Mouse (Mus musculus) embryonic fibroblast, embryonic 13.5 days (primary cell): ENCODE data around the gene S100a3. TPM values are rescaled to one million over a fixed set of nuclear protein-coding genes. Genes with fewer than 3 reads are reported as not detected.

Source experiments
- H3K27ac ChIP-seq: 2 replicates; pipeline ENCODE4 v1.5.1; 2012; ENCODE audit warnings: low read length, control low read depth, inconsistent platforms; ENCODE audit not compliant: insufficient read depth
- H3K4me1 ChIP-seq: 2 replicates; pipeline ENCODE4 v1.6.1; 2011; ENCODE audit warnings: low read length; ENCODE audit not compliant: control insufficient read depth, insufficient read depth
- H3K4me3 ChIP-seq: 2 replicates; pipeline ENCODE4 v1.5.1; 2011; ENCODE audit warnings: mild to moderate bottlenecking, control low read depth, low read length; ENCODE audit not compliant: insufficient read depth
- CTCF ChIP-seq: IDR thresholded peaks from 2 replicates; pipeline ENCODE4 v1.5.1; 2011; ENCODE audit warnings: mild to moderate bottlenecking, control low read depth, low read length, moderate library complexity, borderline replicate concordance; ENCODE audit not compliant: insufficient read depth
- POLR2A ChIP-seq: IDR thresholded peaks from 2 replicates; pipeline ENCODE4 v1.6.1; 2011; ENCODE audit warnings: low read depth, mild to moderate bottlenecking, control low read depth, low read length, moderate library complexity
- polyA plus RNA-seq: library from polyadenylated mRNA; stranded (reverse); fragments of >200 nt; gene quantifications from 2 replicates; pipeline ENCODE4 v1.2.4, GENCODE M21; 2011; ENCODE audit warnings: low read depth; ENCODE audit not compliant: missing spikeins, insufficient read length

Gene S100a3
- polyA plus RNA-seq, 1 experiment: not detected

DNA sequence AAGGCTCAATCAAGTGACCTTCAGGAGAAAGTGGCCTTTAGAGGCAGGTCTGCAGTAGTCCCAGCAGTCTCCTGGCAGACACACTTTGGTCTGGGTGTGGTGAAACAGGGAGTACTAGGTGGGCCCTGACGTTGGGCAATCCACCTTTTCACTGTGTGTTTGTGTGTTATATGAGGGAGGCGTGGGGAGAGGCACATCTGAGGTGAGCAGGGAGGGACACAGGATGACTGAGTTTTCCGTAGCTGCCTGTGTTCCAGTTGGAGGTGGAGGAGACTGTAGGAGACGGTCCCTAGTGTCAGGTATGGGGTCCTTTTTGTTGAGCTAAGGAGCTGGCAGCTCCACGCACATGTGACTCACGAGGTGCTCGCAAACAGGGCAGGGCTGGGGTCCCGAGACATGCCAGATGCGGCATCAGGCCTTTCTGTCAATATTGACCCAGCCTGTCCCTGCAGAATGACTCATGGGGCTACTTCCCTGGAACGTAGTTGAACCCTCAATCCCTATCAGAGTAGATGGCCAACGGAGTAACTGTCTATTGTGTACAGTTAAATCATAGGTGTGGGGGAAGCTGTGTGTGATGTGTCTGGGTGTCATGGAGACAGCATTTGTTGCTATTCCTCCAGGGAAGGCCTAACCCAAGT, 54.4 kb downstream of the S100a3 start:
- H3K27ac ChIP-seq: peak overlapping the region; percentile 82

DNA sequence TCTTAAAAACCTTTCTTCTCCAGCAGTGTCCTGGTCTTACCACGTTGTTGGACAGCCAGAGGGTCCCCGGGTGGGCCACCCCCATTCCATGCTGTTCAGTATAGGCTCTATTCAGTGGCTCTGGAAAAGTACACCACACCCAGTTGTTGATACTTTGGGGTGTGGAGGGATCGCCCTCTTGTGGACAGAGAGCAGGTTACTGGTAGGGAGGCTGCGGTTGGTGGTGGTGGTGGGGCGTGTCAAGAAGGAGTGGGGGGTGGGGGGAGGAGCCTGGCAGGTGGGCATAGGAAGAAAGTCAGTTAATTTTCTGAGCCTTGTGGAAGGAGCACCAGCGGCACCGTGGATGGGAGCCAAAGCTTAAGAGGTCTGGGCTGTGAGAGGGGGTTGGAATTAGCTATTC, 55.0 kb downstream of the S100a3 start:
- H3K4me1 ChIP-seq: 0 out of 2 replicates have a peak, but pooled peaks cover 9% of the 10 kb centered on the region
- peak overlapping the region; percentile 92 for H3K4me3 ChIP-seq
- TF ChIP-seq CTCF (peak; percentile 67; the same call in 1 of the 2 replicates), POLR2A (peak; percentile 43; the same call in 1 of the 2 replicates)
- peak overlapping the region; percentile 82 for H3K27ac ChIP-seq

More for the DNA sequence above, 54.4 kb downstream of the S100a3 start:
- TF ChIP-seq POLR2A (peak; percentile 45), CTCF (no peak)
- peak overlapping the region; percentile 92 for H3K4me3 ChIP-seq
- 0 out of 2 replicates have a peak, but pooled peaks cover 9% of the 10 kb centered on the region for H3K4me1 ChIP-seq

DNA sequence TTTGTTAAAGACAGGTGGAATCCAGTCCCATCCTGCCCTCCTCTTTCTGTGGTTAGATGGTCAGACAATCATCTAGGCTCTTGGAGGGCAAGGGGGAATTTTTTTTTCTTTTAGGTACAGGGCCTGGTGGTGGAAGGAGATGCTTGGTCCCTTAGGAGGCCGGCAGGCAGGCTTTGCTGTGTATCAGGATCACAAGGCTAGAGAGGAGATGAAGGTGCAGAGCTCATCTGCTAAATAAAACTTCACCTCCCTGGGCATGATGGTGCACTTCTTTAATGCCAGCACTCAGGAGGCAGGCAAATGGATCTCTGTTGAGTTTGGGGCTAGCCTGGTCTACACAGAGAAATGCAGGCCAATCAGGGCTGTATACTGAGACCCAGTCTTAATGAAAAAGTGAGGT, 55.5 kb downstream of the S100a3 start:
- TF ChIP-seq CTCF (no peak), POLR2A (peak; percentile 13; the same call in 1 of the 2 replicates)
- Histone ChIP-seq H3K4me3 (peak overlapping the region; percentile 92), H3K27ac (peak overlapping the region; percentile 64), H3K4me1 (0 out of 2 replicates have a peak, but pooled peaks cover 9% of the 10 kb centered on the region)

DNA sequence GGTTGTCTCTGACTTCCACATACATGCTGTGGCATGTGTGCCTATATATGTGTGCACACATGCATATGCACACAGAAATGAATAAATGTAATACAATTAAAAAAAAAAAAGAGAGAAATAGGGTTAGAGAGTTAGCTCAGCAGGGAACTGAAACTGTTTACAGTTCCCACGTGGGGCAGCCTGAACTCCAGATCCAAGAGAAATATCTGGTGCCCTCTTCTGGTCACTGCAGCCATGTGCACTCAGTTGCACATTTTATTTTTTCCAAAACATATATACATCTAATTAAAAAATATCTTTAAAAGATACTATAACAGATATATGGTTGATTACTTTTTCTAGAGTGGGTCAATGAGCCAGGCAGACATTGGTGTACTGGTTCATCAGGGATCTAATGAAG, 57.2 kb downstream of the S100a3 start:
- TF ChIP-seq CTCF (no peak), POLR2A (peak; percentile 56; the same call in 1 of the 2 replicates)
- no peak overlapping the region for H3K27ac ChIP-seq
- H3K4me1 ChIP-seq: peaks cover 9% of the 10 kb centered on the region; the same call in 1 of the 2 replicates
- H3K4me3 ChIP-seq: no peak overlapping the region

DNA sequence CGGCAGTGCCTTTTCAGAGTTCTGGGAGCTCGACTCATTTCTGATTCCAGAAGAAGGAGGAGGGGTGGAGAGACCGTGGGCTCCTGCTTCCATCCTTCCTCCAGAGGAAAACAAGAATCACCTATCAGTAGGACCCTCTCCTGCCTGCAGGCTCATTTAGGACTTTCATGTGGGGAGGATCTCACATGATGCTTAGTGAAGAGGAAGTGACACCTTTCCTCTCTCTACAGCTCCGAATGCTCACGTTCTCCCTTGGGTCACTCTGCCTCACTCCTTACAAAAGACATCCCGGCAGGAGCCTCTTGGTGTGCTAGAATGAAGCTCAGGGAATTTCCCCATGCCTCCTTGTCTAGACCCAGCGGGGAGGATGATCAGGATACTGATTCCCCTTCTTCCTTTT, 61.2 kb downstream of the S100a3 start:
- H3K27ac ChIP-seq: no peak overlapping the region
- H3K4me1 ChIP-seq: peaks cover 7% of the 10 kb centered on the region; the same call in 1 of the 2 replicates
- H3K4me3 ChIP-seq: no peak overlapping the region
- TF ChIP-seq POLR2A (no peak), CTCF (no peak)

DNA sequence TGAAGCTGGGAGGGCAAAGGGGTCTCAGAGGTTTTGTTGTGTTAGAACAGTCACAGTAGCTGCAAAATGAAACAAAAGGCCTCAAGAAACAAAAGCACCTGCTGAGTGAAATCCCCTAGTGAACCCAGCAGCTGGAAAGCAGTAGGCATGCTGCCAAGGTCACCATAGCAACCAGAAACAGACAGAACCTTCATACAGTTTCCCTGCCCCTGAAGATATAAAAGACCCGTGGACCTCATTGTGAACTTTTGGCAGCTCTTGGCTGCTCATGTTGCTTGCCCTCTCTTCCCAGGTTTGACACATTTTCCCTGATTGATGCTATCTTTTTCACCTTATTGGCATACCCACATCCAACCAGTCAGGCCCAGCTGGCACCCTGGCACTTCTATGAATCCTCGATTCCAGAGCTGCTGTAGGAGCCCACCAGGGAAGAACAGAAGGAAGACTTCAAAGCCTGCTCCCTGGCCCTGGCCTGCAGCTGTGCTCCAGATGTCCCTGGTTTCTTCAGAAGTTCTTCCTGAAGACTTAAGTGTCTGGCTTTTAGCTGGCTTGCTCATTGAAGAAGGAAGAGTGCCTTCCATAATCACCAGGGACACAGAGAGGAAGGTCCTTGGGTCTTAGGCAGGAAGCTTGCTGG, 63.2 kb downstream of the S100a3 start:
- H3K27ac ChIP-seq: no peak overlapping the region
- TF ChIP-seq POLR2A (no peak), CTCF (no peak)
- no peak overlapping the region for H3K4me3 ChIP-seq
- peaks cover 7% of the 10 kb centered on the region; the same call in 1 of the 2 replicates for H3K4me1 ChIP-seq

DNA sequence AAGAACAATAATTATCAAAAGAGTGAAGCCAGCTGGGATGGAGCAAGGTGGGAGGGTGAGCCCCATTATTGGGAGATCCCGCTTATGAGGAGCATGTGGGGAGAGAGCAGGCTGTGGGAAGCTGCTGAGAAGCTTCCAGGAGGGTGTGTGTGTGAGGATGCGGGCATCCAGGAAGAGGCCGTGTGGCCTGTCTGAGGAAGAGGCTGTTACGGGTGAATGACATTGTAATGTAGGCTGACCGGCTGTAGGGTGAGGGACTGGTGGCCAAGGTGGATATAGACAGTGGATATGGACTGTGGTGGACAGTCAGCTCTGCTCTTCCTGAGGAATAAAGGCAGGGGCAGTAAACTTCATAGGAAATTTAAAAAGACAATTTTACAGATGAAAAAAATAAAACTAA, 65.1 kb downstream of the S100a3 start:
- Histone ChIP-seq H3K27ac (no peak overlapping the region), H3K4me3 (no peak overlapping the region), H3K4me1 (peaks cover 7% of the 10 kb centered on the region; the same call in 1 of the 2 replicates)
- no peak for TF ChIP-seq POLR2A
- no peak for TF ChIP-seq CTCF

DNA sequence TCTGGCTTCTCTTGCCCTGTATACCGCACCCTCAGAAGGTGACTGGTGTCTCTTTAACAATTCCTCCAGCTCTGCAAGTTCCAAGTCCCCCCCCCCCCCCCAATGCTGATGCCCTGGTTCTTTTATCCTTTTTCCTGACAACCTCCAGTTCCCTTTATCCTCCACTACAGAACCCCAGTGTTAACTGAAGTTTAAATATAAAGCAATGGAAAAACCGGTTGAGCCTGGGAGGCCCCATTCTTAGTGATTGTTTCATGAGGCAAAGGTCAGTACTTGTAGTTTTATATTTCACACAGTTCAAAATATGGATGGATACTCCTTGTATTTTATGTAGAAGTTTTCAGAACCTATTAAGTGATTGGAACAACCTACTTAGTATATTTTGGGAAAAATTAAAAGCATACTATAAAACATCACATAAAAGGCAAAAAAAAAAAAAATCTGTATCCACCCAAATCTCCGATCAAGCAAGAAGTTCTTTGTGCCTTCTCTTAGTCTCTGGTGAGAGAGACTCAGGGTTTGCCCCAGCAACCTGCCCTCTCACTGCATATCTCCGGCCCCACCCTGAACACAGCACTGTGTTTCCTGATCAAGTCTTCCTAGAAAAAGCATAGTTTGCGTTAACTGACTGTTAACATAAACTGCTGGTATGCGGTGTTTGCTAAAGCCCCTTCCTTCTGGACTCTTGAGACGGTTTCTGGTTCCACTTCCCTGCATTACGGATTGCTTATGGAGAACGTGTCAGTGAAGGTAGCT, 66.1 kb downstream of the S100a3 start:
- peaks cover 3% of the 10 kb centered on the region; the same call in 1 of the 2 replicates for H3K4me1 ChIP-seq
- TF ChIP-seq CTCF (no peak), POLR2A (no peak)
- no peak overlapping the region for H3K4me3 ChIP-seq
- H3K27ac ChIP-seq: no peak overlapping the region

DNA sequence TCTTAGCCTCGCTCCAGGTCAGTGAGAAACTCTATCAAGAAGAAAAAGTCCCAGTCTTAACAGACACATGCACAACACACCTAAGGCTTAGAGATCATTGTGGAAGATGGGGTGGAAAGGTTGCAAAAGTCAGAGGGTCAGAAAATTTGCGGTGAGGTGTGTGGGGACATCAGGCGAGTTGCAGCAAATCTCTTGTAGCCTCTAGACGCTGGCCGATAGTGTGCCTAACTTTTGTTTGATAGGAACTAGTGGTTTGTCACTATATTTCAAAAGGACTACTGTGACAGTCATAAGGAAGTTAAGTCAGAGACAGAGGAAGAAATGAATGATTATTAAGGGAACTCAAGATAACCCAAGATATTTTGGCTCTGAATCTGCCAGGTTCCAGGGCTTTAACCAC, 67.0 kb downstream of the S100a3 start:
- Histone ChIP-seq H3K27ac (no peak overlapping the region), H3K4me3 (no peak overlapping the region), H3K4me1 (0 out of 2 replicates have a peak, but pooled peaks cover 1% of the 10 kb centered on the region)
- TF ChIP-seq POLR2A: no peak
- no peak for TF ChIP-seq CTCF
